Mouse (Mus musculus): Measurements from ENCODE around the gene Znfx1.

The Znfx1 gene

DNA sequence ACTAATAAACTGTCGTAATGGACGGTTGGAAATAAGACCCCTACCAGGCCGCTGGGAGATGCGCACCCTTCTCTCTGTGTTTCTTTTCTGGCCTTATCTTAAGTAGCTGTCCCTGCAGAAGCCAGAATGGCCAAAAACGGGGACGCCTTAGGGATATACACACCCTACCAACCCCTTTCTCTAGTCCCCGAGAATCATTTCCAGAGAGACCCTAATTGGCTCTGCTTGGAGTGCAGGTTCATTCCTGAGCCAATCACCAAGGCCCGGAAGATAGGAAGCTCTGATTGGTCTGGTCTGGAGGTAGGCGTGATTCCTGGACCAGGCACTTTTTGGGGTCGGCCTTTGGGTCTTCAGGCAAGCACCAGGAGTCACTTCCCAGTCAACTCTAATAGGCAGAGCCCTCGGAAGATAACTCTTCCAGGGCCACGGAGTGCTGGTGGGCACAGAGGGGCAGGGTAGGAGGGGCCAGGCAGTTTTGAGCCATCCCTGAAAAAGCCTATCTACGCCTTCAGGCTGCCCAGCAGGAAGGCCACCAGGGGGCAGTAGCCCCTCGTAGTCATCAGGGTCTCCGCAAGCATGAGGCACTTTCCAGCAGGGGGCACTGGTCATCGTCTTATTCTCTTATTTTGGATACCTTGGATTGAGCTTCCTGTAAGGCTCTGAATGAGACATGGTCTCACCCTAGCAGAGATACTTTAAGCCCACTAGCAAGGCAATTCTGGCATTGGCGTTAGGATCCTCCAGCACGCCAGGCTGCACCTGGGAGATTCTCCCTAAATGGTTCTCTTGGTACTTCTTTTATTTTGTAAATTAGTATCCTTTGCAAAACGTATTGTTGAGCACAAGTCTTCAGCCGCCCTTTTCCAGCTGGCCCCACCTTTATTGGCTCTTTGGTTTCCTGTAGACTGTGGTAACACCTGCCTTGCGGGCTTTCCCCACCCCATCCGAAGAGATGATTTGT lies 9.1 kb upstream of the Znfx1 start:
- DNase-seq (ENCODE audit: low spot score in 2 of 2), result peak; percentile 88 to 94

DNA sequence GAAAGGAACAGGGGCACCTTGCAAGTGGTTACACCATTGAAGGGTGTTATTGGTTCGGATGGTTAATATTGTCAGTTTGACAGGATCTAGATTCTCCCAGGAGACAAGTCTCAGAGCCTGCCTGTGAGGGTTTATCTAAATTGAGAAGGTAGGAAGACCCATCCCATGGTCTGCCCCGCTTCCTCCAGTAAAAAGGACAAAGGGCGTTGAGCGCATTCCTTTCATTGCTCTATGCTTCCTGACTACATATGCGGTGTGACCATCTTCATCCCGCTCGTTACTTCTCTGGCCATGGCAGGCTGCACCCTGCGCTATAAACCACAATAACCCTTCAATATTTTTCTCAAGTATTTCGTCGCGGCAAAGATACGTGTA lies 8.4 kb upstream of the Znfx1 start:
- DNase-seq (ENCODE audit: low spot score in 2 of 2), result no peak

DNA sequence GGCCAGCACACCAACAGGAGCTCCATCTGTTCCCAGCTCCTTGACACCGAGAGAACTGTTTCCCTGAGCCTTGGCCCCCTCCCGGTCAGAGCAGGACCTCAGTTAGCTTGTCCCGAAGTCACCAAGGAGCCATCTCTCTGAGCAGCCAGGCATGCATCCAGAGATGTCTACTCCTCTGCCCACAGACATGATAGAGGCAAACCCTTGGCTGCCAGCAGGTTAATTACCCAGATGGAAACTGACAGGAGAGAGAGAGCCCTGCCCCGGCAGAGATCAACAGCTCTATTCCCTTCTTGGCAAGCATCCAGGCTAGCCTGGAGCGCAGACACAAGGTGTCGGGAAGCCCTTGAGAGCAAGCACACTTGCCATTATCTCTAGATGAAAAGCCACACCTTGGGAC lies 7.5 kb upstream of the Znfx1 start:
- no peak for DNase-seq (ENCODE audit: low spot score in 2 of 2)

DNA sequence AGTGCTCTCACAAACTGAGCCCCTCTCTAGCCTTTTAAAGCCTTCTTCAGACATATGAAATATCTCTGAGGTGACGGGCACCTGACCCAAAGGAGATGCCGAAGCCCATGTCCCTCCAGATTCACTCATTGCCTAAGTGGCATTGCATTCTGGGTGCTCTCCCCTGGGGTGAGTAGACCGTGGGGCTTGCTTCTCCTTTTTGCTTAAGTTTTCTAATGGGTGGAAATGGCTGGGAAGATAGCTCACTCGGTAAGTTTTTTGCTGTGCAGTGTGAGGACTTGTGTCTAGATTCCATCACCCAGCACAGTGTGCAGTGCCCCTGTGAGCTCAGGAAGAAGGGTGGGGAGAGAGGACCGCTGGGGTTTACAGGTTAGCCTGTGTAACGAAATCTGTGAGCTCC lies 4.8 kb upstream of the Znfx1 start:
- no peak for DNase-seq (ENCODE audit: low spot score in 2 of 2)

DNA sequence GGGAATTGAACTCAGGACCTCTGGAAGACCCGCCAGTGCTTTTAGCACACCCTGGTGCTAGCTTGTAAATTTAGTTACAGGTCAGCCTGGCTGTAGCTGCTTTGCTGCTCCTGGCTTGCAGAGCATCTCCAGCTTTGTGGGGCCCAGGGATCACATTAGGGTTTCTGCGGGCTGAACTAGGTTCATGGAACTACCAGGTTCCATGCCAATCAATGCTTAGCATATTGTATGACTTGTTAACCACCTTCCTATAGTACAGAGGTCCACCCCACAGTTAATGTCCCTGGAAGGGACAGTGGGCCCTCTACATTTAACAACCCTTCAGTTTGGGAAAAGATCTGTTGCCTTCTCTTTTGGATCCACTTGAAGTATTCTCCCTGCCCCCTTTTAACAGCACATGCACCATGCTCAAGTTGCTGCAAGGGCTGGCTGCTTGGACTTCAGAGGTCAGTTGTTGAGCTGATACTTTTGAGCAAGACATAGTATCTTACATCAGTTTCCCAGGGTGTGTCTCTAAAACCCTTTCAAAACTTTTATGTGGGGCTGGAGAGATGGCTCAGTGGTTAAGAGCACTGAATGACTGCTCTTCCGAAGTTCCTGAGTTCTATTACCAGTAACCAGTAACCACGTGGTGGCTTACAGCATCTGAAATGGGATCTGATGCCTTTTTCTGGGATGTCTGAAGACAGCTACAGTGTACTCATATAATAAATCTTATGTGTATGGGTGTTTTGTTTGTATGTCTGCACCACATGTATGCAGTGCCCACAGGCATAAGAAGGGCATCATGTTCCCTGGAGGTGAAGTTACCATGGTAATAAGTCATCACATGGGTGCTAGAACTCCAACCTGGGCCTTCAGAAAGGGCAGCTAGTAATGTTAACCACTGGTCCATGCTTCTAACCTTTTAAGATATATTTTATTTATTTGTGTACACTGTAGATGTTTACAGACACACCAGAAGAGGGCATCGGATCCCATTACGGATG lies 4.0 kb upstream of the Znfx1 start:
- no peak for DNase-seq (ENCODE audit: low spot score in 2 of 2)

DNA sequence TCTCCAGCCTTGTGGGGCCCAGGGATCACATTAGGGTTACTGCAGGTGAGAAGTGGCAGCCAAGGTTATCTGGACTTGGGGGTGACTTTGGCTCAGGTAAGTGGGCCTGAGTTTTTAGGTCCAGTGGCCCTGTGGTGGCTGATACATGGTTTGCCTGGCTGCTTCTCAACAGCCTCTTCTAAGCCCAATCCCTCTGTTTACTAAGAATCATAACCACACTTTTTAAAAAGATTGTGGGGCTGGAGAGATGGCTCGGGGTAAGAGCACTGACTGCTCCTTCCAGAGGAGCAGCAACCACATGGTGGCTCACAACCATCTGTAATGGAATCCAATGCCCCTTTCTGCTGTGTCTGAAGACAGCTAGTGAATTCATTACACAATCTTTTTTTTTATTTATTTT lies 3.2 kb upstream of the Znfx1 start:
- no peak for DNase-seq (ENCODE audit: low spot score in 2 of 2)

DNA sequence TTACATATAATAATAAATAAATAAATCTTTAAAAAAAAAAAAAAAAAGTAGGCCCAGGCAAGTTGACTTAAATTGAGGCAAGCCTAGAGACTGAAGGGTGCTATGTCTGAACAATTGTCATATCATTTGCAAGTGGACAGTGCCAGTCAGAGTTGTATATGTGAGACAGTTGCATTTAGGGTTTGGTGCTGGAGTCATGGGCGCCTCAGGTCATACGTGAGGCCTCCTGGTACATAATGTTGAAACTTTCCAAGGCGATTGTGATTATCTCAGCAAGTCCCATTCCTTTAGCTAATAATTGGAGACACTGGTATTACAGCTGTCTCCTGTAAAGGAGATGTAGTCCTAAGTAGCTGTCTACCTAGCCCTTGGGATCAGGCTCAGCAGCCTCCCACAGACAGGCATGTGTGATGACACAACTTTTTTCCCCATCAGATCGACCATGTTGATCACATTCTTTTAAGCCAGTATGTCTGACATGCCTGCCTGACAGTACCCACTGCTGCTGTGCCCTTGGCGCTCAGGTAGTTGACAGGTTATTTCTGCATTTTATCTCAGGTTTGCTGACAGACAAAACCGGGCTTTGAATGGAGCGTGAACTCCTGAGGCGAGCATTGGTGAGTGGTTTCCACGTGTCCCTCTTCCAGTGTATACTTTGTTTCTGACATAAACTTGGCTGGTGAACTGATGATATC lies 1.9 kb upstream of the Znfx1 start:
- no peak for DNase-seq (ENCODE audit: low spot score in 2 of 2)

DNA sequence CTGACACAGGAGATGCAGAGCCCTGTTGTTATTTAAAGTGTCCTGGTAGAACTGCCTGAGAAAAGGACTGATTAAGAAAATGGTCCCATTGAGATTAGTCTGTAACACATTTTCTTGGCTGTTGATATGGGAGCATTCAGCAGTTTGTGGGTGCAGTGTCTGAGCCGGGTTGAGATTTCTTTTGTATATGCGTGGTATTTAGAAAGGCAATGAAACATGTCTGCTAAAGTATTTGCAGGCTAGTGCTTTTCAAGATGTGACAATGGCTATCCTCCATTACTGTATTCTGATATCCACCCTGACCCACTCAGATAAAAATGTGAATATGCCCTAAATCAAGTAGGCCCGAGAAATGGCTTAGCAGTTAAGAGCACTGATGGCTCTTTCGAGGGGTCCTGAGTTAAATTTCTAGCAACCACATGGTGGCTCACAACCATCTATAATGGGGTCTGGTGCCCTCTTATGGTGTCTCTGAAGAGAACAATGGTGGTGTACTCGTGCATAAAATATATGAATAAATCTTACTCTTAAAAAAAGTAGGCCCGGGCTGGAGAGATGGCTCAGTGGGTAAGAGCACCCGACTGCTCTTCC lies 1.2 kb upstream of the Znfx1 start:
- DNase-seq (ENCODE audit: low spot score in 2 of 2), result no peak

DNA sequence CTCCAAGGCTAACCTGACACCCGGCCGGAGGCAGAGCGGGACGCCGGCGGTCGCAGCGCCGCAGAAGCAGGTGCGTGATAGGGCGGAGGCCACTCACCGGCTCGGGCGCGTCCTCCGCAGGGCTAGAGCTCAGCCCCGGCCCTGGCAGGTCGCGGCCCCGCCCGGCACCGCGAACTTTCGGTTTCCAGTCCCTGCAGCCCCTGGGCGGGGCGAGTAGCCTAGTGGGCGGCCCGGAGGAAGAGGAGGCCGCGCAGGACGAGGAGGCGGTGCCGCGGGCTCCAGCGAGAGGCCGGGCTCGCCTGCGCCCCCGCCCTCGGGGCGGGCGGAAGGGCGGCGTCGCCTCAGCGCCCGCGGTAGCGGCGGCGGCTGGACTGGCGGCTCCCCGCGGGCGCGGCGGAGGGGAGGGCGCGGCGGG lies 311 bp downstream of the Znfx1 start:
- peak; percentile 92 to 93 for DNase-seq (ENCODE audit: low spot score in 2 of 2)

DNA sequence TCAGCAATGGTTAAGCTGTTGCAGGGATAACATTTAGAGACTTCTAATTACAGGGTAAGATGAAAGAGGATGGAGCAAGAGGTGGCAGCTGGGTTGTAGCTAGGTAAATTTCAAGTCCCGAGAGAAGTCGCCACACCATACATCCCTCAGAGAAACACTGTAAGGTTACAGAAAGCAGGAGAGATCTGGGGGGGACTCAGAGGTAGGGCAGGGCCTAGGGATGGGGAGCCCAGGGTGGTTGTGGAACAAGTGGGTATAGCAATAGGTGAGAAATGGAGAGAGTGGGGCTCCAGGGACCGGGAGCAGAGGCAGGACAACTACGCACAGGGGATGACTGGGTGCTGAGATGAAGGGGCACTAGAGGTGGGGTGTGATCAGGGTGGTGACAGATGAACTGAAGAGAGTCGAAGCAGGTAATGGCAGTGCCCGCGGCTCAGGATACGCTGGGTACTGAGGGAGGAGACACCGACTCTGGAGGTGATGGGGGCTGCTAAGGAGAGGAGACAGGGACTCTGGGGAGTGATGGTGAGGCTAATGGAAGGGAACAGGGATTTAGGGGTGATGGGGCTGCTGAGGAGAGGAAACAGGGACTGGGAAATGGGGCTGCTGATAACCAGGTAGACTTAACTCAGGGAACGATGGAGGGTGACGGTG lies 1.3 kb downstream of the Znfx1 start:
- DNase-seq (ENCODE audit: low spot score in 2 of 2), result no peak

DNA sequence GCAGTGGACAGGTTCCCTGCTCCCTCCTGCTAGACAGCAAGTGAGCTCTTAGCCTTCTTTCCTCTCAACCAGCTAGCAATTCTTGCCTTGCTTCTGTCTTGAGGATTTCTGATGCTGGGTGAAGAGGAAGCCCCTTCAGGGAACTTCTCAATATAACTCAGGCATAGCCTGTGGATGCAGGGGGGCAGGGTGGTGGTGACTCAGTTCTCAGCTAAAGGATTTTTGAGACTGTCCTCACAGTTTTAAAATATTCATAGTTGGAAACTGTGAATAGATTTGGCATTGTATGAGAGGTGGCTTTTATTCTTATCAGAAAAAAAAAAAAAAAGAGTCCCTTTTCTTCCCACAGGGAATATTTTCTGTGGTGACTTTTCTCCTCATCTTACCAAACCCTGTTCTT lies 2.1 kb downstream of the Znfx1 start:
- DNase-seq (ENCODE audit: low spot score in 2 of 2), result no peak

DNA sequence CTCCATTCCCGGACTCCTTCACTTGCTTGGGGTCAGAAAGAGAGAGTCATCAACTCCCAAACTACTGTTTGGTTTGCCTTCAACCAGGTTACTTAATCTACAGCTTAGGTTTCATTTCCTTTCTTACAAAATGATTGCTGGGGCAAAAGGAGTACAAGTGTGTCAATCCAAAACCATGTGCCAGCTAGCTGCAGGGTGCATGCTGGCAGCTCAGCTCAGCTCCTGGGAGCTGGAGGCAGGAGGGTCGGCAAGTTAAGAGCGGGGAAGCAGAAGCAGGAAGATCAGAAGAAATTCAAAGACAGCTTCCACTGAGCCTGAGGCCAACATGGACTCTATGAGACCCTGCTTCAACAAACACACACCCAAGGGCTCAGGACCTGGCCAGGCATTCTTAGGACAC lies 2.5 kb downstream of the Znfx1 start:
- no peak for DNase-seq (ENCODE audit: low spot score in 2 of 2)

DNA sequence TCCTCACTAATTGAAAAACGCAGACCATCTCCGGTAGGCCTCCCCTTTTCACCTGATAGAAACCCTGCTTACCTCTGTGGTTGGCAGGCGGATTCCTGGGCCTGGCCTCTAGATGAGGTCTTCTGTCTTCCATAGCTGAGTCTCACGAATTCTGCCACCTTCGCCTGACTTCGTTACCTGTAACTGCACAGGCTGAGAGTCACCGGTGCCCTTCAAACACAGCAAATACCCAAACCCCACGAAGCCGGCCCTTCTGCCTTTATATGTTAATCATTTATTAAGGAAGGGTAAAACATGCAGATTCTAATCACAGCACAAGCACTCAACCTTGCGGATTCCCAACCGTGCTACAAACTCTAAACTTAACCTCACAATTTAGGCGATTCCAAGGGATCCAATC lies 2.9 kb downstream of the Znfx1 start:
- no peak for DNase-seq (ENCODE audit: low spot score in 2 of 2)

DNA sequence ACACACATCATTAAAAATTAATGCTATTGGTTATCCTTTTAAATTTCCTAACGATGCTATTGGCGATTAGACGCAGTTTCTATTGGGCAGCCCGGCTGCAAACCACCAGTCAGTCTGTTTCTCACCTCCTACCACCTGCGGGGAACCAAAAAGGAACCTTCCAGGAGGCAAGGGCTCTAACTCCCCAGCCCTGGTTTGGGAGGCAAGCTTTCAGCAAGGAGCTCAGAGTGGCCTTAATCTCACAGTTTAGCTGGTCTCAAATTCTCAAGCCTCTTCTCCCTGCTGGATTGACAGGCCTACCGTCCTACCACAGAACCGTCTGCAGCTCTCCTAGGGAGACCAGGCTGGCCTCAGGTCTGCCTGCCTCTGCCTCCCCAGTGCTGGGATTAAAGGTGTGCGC lies 3.3 kb downstream of the Znfx1 start:
- DNase-seq (ENCODE audit: low spot score in 2 of 2), result no peak

DNA sequence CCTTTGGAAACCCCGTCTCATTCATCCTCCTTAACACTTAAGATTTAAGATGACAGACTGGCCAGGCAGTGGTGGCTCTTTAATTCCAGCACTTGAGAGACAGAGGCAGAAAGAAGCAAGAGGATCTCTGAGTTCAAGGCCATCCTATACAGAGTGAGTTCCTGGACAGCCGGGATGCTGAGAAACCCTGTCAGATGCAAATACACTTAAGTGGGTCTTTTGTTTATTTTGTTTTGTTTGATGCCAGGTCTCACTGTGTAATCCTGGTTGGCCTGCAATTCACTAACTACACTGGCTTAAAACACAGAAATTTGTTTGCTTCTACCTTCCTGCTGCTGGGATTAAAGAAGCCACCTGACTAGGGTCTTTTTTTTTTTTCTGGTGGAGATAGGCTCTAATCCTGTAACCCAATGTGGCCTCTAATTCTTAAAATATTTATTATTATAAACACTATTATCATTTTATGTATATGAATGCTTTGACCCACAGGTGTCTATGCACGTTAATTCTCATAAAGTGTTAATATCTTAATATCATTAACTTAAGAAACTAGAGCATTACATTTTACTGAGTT lies 3.9 kb downstream of the Znfx1 start:
- DNase-seq (ENCODE audit: low spot score in 2 of 2), result no peak

DNA sequence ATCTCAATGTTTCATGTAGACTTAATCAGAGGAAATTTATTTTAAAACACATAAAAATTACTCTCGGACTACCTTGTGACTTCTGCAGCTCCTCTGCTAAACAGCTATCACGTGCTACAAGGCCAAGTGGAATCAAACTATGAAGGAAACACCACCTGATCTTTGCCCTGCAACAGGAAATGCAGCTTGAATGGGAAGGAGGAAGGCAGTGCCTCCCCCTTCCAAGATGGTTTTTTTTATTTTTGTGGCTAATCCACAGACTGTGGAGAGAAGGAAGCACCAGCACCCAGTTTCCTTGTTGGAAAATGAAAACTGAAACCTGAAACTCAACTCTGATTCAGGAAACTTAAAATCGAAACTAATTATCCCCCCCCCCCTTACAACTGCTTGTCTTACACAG lies 4.6 kb downstream of the Znfx1 start:
- DNase-seq (ENCODE audit: low spot score in 2 of 2), result no peak

DNA sequence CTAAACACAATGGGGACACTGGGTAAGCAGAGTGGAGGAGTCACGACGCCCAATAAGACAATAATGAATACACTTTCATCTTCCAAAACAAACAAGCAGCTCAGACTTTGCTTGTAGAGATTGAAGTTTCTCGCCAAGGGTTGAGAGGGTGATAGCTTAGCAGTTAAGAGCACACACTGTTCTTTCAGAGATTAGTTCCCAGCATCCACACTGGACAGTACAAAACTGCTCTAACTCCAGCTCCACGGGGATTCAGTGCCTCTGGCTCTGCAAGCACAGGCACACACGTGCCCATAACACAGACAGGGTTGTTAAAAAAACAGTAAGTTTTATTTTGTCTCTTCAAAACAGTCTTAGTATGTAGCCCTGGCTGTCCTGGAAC lies 5.9 kb downstream of the Znfx1 start:
- DNase-seq (ENCODE audit: low spot score in 2 of 2), result no peak

DNA sequence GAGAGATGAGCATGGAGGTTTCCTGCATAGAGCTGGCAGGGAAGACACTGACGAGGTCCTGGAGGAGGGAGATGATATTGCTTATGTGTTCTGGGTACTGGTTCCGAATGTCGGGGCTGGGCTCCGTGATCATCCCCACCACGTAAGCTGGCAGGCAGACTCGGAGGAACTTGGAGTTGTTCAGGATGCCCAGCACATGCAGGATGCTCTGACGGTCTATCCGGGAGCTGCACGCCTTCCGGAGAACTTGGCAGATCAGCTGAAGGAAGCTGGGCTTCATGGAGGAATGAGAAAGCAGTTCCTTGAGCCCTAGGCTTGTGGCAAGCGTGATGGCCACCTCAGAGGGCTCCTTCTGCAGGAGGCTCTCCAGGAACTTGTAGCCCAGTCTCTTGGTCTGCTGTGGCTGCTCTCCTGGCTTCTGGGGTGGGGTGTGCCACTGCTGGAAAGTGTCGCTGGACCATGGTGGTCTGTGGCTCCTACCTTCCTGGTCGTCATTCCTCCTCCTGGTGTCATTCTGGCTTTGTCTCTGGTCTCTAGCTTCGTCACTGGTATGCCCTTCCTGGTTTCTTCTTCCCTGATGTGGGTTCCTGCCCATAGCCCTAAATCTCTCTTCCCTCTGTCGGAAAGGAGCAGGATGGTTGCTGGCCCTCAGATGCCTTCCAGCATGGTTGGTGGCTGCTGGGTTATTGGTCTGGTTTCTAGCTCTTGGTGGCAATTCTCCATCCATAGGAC lies 6.4 kb downstream of the Znfx1 start:
- DNase-seq (ENCODE audit: low spot score in 2 of 2), result no peak

DNA sequence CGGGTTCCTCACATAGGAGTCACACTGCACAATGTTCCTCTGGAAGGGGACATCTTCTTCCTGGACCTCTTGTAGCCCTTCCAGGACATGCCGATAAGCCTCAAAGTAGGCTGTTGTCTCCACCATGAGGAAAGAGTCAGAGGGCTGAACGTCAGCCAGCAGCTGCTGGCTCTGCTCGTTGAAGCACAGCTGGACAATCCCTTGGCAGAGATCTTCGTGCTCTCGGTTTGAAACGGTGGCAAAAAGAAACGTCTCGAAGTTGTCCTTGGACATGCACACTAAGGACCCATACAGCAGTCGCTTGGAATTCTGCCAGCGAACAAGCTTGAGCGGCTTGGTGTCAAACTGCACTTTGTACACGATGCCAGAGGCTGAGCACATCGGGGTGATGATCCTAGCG lies 7.4 kb downstream of the Znfx1 start:
- peak in 1 of 2 experiments; percentile 75 for DNase-seq (ENCODE audit: low spot score in 2 of 2)

Measured in urinary bladder, postnatal 4 days (tissue).